ENCODE assay signal across 14 mouse cellular contexts in the genomic region with DNA sequence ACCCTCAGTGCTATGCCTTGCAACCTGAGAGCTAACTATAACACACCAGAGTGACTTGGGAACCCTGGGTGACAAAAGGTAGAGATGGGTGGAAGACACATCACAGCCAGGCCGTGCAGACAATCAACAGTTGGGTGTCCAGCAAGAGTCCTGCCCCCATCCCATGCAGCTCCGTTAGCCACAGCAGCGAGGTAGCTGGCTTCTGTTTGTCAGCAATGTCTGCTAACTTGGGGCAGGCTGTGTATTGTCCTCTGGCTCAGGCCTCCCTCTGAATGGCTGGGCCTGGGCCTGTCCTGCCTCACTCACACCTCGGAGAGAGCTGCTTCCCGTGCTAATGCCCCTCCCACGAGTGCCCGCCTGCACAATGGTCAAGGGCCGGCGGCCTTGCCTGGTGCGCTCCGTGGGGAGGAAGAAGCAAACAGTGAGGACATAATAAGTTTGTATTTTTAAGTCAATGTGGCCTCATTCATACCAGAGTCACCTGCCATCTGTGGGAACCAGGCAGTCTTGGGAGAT. TPM values are rescaled to one million over a fixed set of nuclear protein-coding genes. Genes with fewer than 3 reads are reported as not detected.
DNase-seq lines count a peak whose midpoint lies in the region; ATAC-seq and TF ChIP-seq lines count a peak whose summit lies in the region.
"Had no signal": no experiment of that assay in that cellular context is flagged by ENCODE, and none has a peak within 500 bp of the region (broad histone marks: within the 10 kb centered on the region; RNA-seq: fewer than 3 reads in every experiment).

No protein-coding gene starts in this region.

- no peaks in the 10 kb centered on the region for H3K36me3 ChIP-seq in heart, adult 2 months (ENCODE audit: control insufficient read depth, insufficient read depth, low read length)
- H3K36me3 ChIP-seq in kidney, postnatal 0 days (ENCODE audit: insufficient read depth, low read length), result peaks cover 22% of the 10 kb centered on the region; the same call in 1 of the 2 replicates
- H3K36me3 ChIP-seq in liver, embryonic 15.5 days (replicated peaks), result peaks cover 70% of the 10 kb centered on the region
- H3K36me3 ChIP-seq: forebrain, embryonic 15.5 days; hindbrain, embryonic 15.5 days had no signal

- no peaks in the 10 kb centered on the region for H3K9me3 ChIP-seq in kidney, postnatal 0 days (replicated peaks; ENCODE audit: low read length)
- H3K9me3 ChIP-seq in liver, embryonic 15.5 days (replicated peaks), result no peaks in the 10 kb centered on the region
- H3K9me3 ChIP-seq: embryonic facial prominence, embryonic 12.5 days; forebrain, embryonic 15.5 days; hindbrain, embryonic 15.5 days had no signal

- DNase-seq in heart, adult 11 months, result peak; percentile 92
- DNase-seq in heart, adult 2 months, result no peak
- no peak for DNase-seq in kidney, postnatal 0 days (ENCODE audit: low spot score)
- no peak for DNase-seq in kidney, adult 8-10 months
- no peak for DNase-seq in cerebellum, adult 8-10 months
- DNase-seq: cerebellum, adult 9-10 months; gastrocnemius, postnatal 14 days had no signal

- no peak overlapping the region for H3K4me3 ChIP-seq in heart, adult 2 months
- H3K4me3 ChIP-seq in kidney, postnatal 0 days (replicated peaks; ENCODE audit: low read depth, low read length), result no peak overlapping the region
- no peak overlapping the region for H3K4me3 ChIP-seq in bone marrow, adult 2 months (replicated peaks; ENCODE audit: control insufficient read depth, low read depth, low read length)
- no peak overlapping the region for H3K4me3 ChIP-seq in liver, embryonic 15.5 days (replicated peaks)
- H3K4me3 ChIP-seq: embryonic facial prominence, embryonic 12.5 days; forebrain, embryonic 15.5 days; hindbrain, embryonic 15.5 days; myocyte had no signal

- H3K4me1 ChIP-seq in heart, adult 2 months (ENCODE audit: control insufficient read depth, insufficient read depth, low read length), result peaks cover 11% of the 10 kb centered on the region
- peaks cover 15% of the 10 kb centered on the region for H3K4me1 ChIP-seq in kidney, postnatal 0 days (replicated peaks; ENCODE audit: insufficient read depth, low read length)
- peaks cover 41% of the 10 kb centered on the region for H3K4me1 ChIP-seq in bone marrow, adult 2 months (ENCODE audit: control insufficient read depth, insufficient read depth, low read length)
- peaks cover 97% of the 10 kb centered on the region for H3K4me1 ChIP-seq in liver, embryonic 15.5 days (replicated peaks)
- H3K4me1 ChIP-seq: forebrain, embryonic 15.5 days had no signal

- TF ChIP-seq EP300 in heart, adult 2 months (IDR thresholded peaks at IDR 0.05; ENCODE audit: insufficient read depth, low read depth, low read length), result no peak

- no peak overlapping the region for H3K9ac ChIP-seq in heart, adult 2 months (ENCODE audit: low read depth, low read length)
- H3K9ac ChIP-seq in kidney, postnatal 0 days (ENCODE audit: low read depth, low read length), result 0 out of 2 replicates have a peak overlapping the region, but pooled peaks have one; percentile 9
- H3K9ac ChIP-seq in liver, embryonic 15.5 days, result peak overlapping the region; percentile 10; the same call in 1 of the 2 replicates
- H3K9ac ChIP-seq: embryonic facial prominence, embryonic 12.5 days; forebrain, embryonic 15.5 days; hindbrain, embryonic 15.5 days had no signal

- H3K79me2 ChIP-seq in heart, adult 2 months (replicated peaks; ENCODE audit: control insufficient read depth, insufficient read depth, low read length), result no peaks in the 10 kb centered on the region

- no peak for TF ChIP-seq POLR2A in heart, adult 2 months (IDR thresholded peaks at IDR 0.05; ENCODE audit: insufficient read depth, low read depth, low read length)
- TF ChIP-seq POLR2A in bone marrow, adult 2 months (IDR thresholded peaks at IDR 0.05; ENCODE audit: borderline replicate concordance, control insufficient read depth, low read depth, low read length), result no peak

- no peak for ATAC-seq in kidney, postnatal 0 days (replicated peaks; ENCODE audit: low FRiP score, low read depth)
- no peak for ATAC-seq in liver, embryonic 15.5 days (ENCODE audit: insufficient read depth)
- no peak for ATAC-seq in activated CD4-positive, CD25-positive, alpha-beta regulatory T cell, adult 4 months
- ATAC-seq: forebrain, embryonic 15.5 days had no signal

- no peaks in the 10 kb centered on the region for H3K27me3 ChIP-seq in heart, adult 2 months (ENCODE audit: control insufficient read depth, insufficient read depth, low read length)
- H3K27me3 ChIP-seq in kidney, postnatal 0 days (ENCODE audit: insufficient read depth, low read length), result no peaks in the 10 kb centered on the region
- H3K27me3 ChIP-seq in liver, embryonic 15.5 days, result no peaks in the 10 kb centered on the region
- H3K27me3 ChIP-seq: forebrain, embryonic 15.5 days; hindbrain, embryonic 15.5 days had no signal

- H3K4me2 ChIP-seq in kidney, postnatal 0 days (ENCODE audit: low read length), result no peak overlapping the region
- no peak overlapping the region for H3K4me2 ChIP-seq in liver, embryonic 15.5 days
- H3K4me2 ChIP-seq: embryonic facial prominence, embryonic 12.5 days; forebrain, embryonic 15.5 days; hindbrain, embryonic 15.5 days had no signal

- no peak overlapping the region for H3K27ac ChIP-seq in heart, adult 2 months
- H3K27ac ChIP-seq in kidney, postnatal 0 days, result no peak overlapping the region
- H3K27ac ChIP-seq in bone marrow, adult 2 months (ENCODE audit: control insufficient read depth, insufficient read depth, low read depth, low read length, poor library complexity), result peak overlapping the region; percentile 91
- H3K27ac ChIP-seq in liver, embryonic 15.5 days (replicated peaks), result peak overlapping the region; percentile 88
- H3K27ac ChIP-seq: embryonic facial prominence, embryonic 12.5 days; forebrain, embryonic 15.5 days; hindbrain, embryonic 15.5 days had no signal

- no peak for TF ChIP-seq CTCF in heart, adult 2 months (IDR thresholded peaks at IDR 0.05)
- no peak for TF ChIP-seq CTCF in kidney, postnatal 0 days (IDR thresholded peaks at IDR 0.05; ENCODE audit: low read depth)
- TF ChIP-seq CTCF in bone marrow, adult 2 months (IDR thresholded peaks at IDR 0.05; ENCODE audit: control insufficient read depth, insufficient read depth, low read length), result no peak

- 44% methylated on average over 11 of the region's 11 CpGs for WGBS in heart, adult 2 months
- 45% methylated on average over 11 of the region's 11 CpGs for WGBS in kidney, postnatal 0 days
- 73% methylated on average over 11 of the region's 11 CpGs for WGBS in bone marrow, adult 2 months
- WGBS in liver, embryonic 15.5 days (ENCODE audit: insufficient replicate concordance), result 72% methylated on average over 11 of the region's 11 CpGs

- intact Hi-C loops in heart, adult 2 months (cut with DNase I), result no loop called here

RNA-seq across cellular contexts. Expression of a gene that starts 14.9 kb away (rescaled TPM):
- total RNA-seq in heart, adult 2 months (2021), result 10 to 100 TPM; 11.5 to 12.6 TPM
- 12.4 and 14.1 TPM in 2 replicates for polyA plus RNA-seq in heart, adult 2 months (2012; rRNA removed)
- polyA plus RNA-seq in kidney, postnatal 0 days (2015; fragmentation: Nextera tagmentation; extraction: Ambion mirVana), result 21.2 and 21.3 TPM in 2 replicates
- 23.1 and 45.9 TPM in 2 replicates for polyA plus RNA-seq in bone marrow, adult 2 months (2011; ENCODE audit: insufficient read depth, insufficient read length, low replicate concordance, missing spikeins)
- 21.8 and 22.4 TPM in 2 replicates for polyA plus RNA-seq in liver, embryonic 15.5 days (2015; fragmentation: Nextera tagmentation; extraction: Ambion mirVana)
- 10 to 100 TPM; 21.3 to 25.2 TPM for polyA plus RNA-seq in activated CD4-positive, CD25-positive, alpha-beta regulatory T cell, adult 4 months (2017; shearing (Covaris generic))

RNA-seq across cellular contexts. Expression of a gene that starts 48.9 kb away (rescaled TPM):
- total RNA-seq in heart, adult 2 months (2021), result 10 to 100 TPM; 24.8 to 28.4 TPM
- 14.1 and 17.6 TPM in 2 replicates for polyA plus RNA-seq in heart, adult 2 months (2012; rRNA removed)
- polyA plus RNA-seq in kidney, postnatal 0 days (2015; fragmentation: Nextera tagmentation; extraction: Ambion mirVana), result 3.2 and 3.4 TPM in 2 replicates
- polyA plus RNA-seq in bone marrow, adult 2 months (2011; ENCODE audit: insufficient read depth, insufficient read length, low replicate concordance, missing spikeins), result 2.7 and 7.3 TPM in 2 replicates
- 1.4 and 2.0 TPM in 2 replicates for polyA plus RNA-seq in liver, embryonic 15.5 days (2015; fragmentation: Nextera tagmentation; extraction: Ambion mirVana)
- polyA plus RNA-seq in activated CD4-positive, CD25-positive, alpha-beta regulatory T cell, adult 4 months (2017; shearing (Covaris generic)), result 1 to 10 TPM; 1.0 to 1.9 TPM

Comparison
In these comparisons a context has a peak if more than half of its experiments do, and no peak if none do; other contexts are left out.
1. H3K27ac ChIP-seq: peak in bone marrow, adult 2 months (single experiment) and liver, embryonic 15.5 days (single experiment); none in heart, adult 2 months (single experiment) and kidney, postnatal 0 days (single experiment).